10 mouse cellular contexts compared by ENCODE assay signal in the genomic region with DNA sequence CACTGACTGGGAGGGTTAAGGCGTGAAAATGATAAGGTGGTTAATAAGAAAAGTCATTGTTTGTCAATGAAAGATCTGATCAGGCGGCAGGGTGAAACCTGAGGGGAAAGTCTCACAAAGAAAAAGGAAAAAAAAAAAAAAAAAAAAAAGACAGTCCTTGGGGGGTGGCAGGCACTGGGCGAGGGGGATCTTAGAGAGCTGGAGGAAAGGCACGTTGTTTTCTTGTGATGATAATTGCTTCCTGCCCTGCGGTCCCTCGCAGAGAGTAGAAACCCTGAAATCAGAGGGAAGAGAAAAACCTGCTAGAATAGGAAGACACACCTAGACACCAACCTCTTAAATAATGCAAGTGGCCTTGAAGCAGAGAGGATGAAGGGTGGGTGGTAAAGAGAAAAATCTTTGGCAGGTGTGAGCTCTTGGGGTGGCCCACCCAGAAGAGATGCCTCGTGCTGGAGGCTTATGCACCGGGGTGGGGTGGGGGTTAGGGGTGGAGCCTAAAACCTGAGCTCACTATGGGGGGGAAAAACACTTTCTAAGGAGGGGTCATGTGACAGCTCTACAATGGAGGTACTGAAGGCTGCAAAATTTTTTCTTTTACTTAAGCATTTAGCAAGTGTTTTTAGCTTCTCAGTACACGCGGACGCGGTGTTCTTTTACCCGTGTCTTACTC.
A peak's percentile ranks its signal among the peaks of the same experiment; 100 is the strongest.
DNase-seq lines count a peak whose midpoint lies in the region; ATAC-seq lines count a peak whose summit lies in the region.
"Had no signal": no experiment of that assay in that cellular context is flagged by ENCODE, and none has a peak within 500 bp of the region (broad histone marks: within the 10 kb centered on the region; RNA-seq: fewer than 3 reads in every experiment).

No protein-coding gene starts in this region.

- H3K9ac ChIP-seq in liver, embryonic 11.5 days (ENCODE audit: low read depth, low read length) = no peak overlapping the region
- H3K9ac ChIP-seq in embryonic facial prominence, embryonic 12.5 days = no peak overlapping the region
- H3K9ac ChIP-seq in hindbrain, embryonic 12.5 days = no peak overlapping the region
- no peak overlapping the region for H3K9ac ChIP-seq in neural tube, embryonic 13.5 days

- 0 out of 2 replicates have a peak overlapping the region, but pooled peaks have one; percentile 20 for H3K4me2 ChIP-seq in liver, embryonic 11.5 days
- H3K4me2 ChIP-seq in embryonic facial prominence, embryonic 12.5 days (replicated peaks) = peak overlapping the region; percentile 33
- peak overlapping the region; percentile 32 for H3K4me2 ChIP-seq in hindbrain, embryonic 12.5 days (replicated peaks)
- H3K4me2 ChIP-seq in neural tube, embryonic 13.5 days = 0 out of 2 replicates have a peak overlapping the region, but pooled peaks have one; percentile 11

- no peaks in the 10 kb centered on the region for H3K9me3 ChIP-seq in liver, embryonic 11.5 days (ENCODE audit: control insufficient read depth, low read length)
- no peaks in the 10 kb centered on the region for H3K9me3 ChIP-seq in embryonic facial prominence, embryonic 12.5 days
- no peaks in the 10 kb centered on the region for H3K9me3 ChIP-seq in hindbrain, embryonic 12.5 days (replicated peaks)
- H3K9me3 ChIP-seq in neural tube, embryonic 13.5 days = no peaks in the 10 kb centered on the region

- no peaks in the 10 kb centered on the region for H3K27me3 ChIP-seq in liver, embryonic 11.5 days (replicated peaks; ENCODE audit: control insufficient read depth, insufficient read depth, low read length)
- H3K27me3 ChIP-seq in embryonic facial prominence, embryonic 12.5 days = no peaks in the 10 kb centered on the region
- H3K27me3 ChIP-seq in hindbrain, embryonic 12.5 days = no peaks in the 10 kb centered on the region
- H3K27me3 ChIP-seq in neural tube, embryonic 13.5 days = no peaks in the 10 kb centered on the region

- H3K36me3 ChIP-seq in liver, embryonic 11.5 days (ENCODE audit: control insufficient read depth, insufficient read depth, low read length) = no peaks in the 10 kb centered on the region
- no peaks in the 10 kb centered on the region for H3K36me3 ChIP-seq in embryonic facial prominence, embryonic 12.5 days
- H3K36me3 ChIP-seq in hindbrain, embryonic 12.5 days = no peaks in the 10 kb centered on the region
- no peaks in the 10 kb centered on the region for H3K36me3 ChIP-seq in neural tube, embryonic 13.5 days

- ATAC-seq in liver, embryonic 11.5 days (replicated peaks; ENCODE audit: low FRiP score) = no peak
- ATAC-seq in embryonic facial prominence, embryonic 12.5 days (ENCODE audit: insufficient number of reproducible peaks, insufficient read depth, low FRiP score, low TSS enrichment) = no peak
- 0 out of 2 replicates have a peak, but pooled peaks have one; percentile 21 for ATAC-seq in hindbrain, embryonic 12.5 days (ENCODE audit: low FRiP score)
- ATAC-seq in neural tube, embryonic 13.5 days (ENCODE audit: low read depth) = no peak

- H3K4me1 ChIP-seq in liver, embryonic 11.5 days (replicated peaks; ENCODE audit: control insufficient read depth, insufficient read depth, low read length) = 0 out of 2 replicates have a peak, but pooled peaks cover 2% of the 10 kb centered on the region
- peaks cover 18% of the 10 kb centered on the region for H3K4me1 ChIP-seq in embryonic facial prominence, embryonic 12.5 days
- H3K4me1 ChIP-seq in hindbrain, embryonic 12.5 days = peaks cover 20% of the 10 kb centered on the region
- peaks cover 16% of the 10 kb centered on the region for H3K4me1 ChIP-seq in neural tube, embryonic 13.5 days (replicated peaks)

- 20% methylated on average over 13 of the region's 13 CpGs for WGBS in liver, embryonic 11.5 days
- 11% methylated on average over 13 of the region's 13 CpGs for WGBS in embryonic facial prominence, embryonic 12.5 days
- 15% methylated on average over 13 of the region's 13 CpGs for WGBS in hindbrain, embryonic 12.5 days
- 27% methylated on average over 13 of the region's 13 CpGs for WGBS in neural tube, embryonic 13.5 days

- H3K27ac ChIP-seq in liver, embryonic 11.5 days (ENCODE audit: low read depth, low read length) = no peak overlapping the region
- no peak overlapping the region for H3K27ac ChIP-seq in embryonic facial prominence, embryonic 12.5 days
- H3K27ac ChIP-seq in hindbrain, embryonic 12.5 days = no peak overlapping the region
- H3K27ac ChIP-seq in neural tube, embryonic 13.5 days (replicated peaks) = no peak overlapping the region

- no peak for DNase-seq in liver, embryonic 11.5 days (ENCODE audit: low spot score)
- no peak for DNase-seq in liver
- DNase-seq in kidney, postnatal 14 days = no peak
- DNase-seq in testis, postnatal 14 days (ENCODE audit: low spot score) = no peak
- DNase-seq: cerebellum, postnatal 36 days; heart, postnatal 4 days; kidney, postnatal 10 days had no signal

- no peak overlapping the region for H3K4me3 ChIP-seq in liver, embryonic 11.5 days (ENCODE audit: low read depth, low read length)
- H3K4me3 ChIP-seq in embryonic facial prominence, embryonic 12.5 days = no peak overlapping the region
- H3K4me3 ChIP-seq in hindbrain, embryonic 12.5 days = no peak overlapping the region
- no peak overlapping the region for H3K4me3 ChIP-seq in neural tube, embryonic 13.5 days
